ENCODE assay signal across 17 mouse cellular contexts in the genomic region with DNA sequence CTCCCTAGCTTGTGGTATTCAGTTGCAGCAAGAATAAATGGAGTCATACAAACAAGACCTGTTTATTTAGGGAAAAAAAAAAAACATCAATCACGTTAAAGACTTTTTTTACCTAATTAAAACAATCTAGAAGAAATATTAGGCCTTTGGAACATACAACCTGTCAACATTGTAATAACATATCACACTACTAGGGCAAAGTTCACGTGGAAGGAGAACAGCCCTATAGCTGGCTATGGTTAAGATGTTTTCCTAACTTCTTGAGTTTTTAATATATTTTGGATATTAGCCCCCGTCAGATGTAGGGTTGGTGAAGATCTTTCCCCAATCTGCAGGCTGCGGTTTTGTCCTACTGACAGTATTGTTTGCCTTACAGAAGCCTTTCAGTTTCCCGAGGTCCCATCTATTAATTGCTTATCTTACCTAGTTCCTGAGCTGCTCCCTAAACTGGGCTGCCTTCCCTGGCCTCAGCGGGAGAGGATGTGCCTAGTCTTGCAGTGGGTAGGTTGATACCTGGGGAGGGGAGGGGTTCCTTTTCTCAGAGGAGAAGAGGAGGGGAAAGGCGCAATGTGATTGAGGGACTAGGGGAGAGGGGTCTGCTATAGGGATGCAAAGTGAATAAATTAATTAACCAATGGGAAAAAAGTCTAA. TPM values are rescaled to one million over a fixed set of nuclear protein-coding genes. Genes with fewer than 3 reads are reported as not detected.
"Had no signal": no experiment of that assay in that cellular context is flagged by ENCODE, and none has a peak within 500 bp of the region (broad histone marks: within the 10 kb centered on the region; RNA-seq: fewer than 3 reads in every experiment).

No protein-coding gene starts in this region.

- DNase-seq: kidney, postnatal 36 days; layer of hippocampus, adult 9-11 months; left cerebral cortex, postnatal 4 days; lung, adult 18-20 months; lung, postnatal 10 days; retina, postnatal 1 day; right cerebral cortex, postnatal 4 days; spleen, adult 18-20 months; thymus, adult 18-20 months; thymus, postnatal 14 days had no signal

- H3K4me2 ChIP-seq: limb, embryonic 13.5 days; midbrain, embryonic 12.5 days; neural tube, embryonic 13.5 days had no signal

- H3K27me3 ChIP-seq: limb, embryonic 13.5 days; midbrain, embryonic 12.5 days; neural tube, embryonic 13.5 days had no signal

- H3K9ac ChIP-seq: limb, embryonic 13.5 days; liver, embryonic 14.5 days; midbrain, embryonic 12.5 days; neural tube, embryonic 13.5 days had no signal

- H3K9me3 ChIP-seq: limb, embryonic 13.5 days; midbrain, embryonic 12.5 days; neural tube, embryonic 13.5 days had no signal

- H3K4me1 ChIP-seq: midbrain, embryonic 12.5 days; neural tube, embryonic 13.5 days had no signal

- ATAC-seq: midbrain, embryonic 16.5 days had no signal

- H3K27ac ChIP-seq: limb, embryonic 13.5 days; liver, embryonic 14.5 days; midbrain, embryonic 12.5 days; neural tube, embryonic 13.5 days had no signal

- H3K4me3 ChIP-seq: limb, embryonic 13.5 days; midbrain, embryonic 12.5 days; neural tube, embryonic 13.5 days had no signal

- H3K36me3 ChIP-seq: limb, embryonic 13.5 days; midbrain, embryonic 12.5 days; neural tube, embryonic 13.5 days had no signal

RNA-seq across cellular contexts. Expression of a gene that starts 37.0 kb away (rescaled TPM):
- total RNA-seq: liver, adult 2 months; megakaryocyte-erythroid progenitor cell, adult 5-6 weeks had no signal
- polyA plus RNA-seq: limb, embryonic 13.5 days; liver, adult 2 months; liver, embryonic 14.5 days had no signal
